Mouse (Mus musculus) urinary bladder, adult 2 months (tissue): ENCODE data around the gene Chmp3. TPM values are rescaled to one million over a fixed set of nuclear protein-coding genes. Genes with fewer than 3 reads are reported as not detected.

Source experiments
- DNase-seq: peaks from one replicate; pipeline ENCODE4 v3.0.0; 2022; ENCODE audit warnings: low spot score
- polyA plus RNA-seq: library from polyadenylated mRNA; depleted of rRNA; stranded (reverse); fragments of >200 nt; gene quantifications from 2 replicates; pipeline ENCODE4 v1.2.3, GENCODE M21; 2012; rRNA removed

Chmp3 gene
- polyA plus RNA-seq: 121 and 128 TPM in 2 replicates

DNA sequence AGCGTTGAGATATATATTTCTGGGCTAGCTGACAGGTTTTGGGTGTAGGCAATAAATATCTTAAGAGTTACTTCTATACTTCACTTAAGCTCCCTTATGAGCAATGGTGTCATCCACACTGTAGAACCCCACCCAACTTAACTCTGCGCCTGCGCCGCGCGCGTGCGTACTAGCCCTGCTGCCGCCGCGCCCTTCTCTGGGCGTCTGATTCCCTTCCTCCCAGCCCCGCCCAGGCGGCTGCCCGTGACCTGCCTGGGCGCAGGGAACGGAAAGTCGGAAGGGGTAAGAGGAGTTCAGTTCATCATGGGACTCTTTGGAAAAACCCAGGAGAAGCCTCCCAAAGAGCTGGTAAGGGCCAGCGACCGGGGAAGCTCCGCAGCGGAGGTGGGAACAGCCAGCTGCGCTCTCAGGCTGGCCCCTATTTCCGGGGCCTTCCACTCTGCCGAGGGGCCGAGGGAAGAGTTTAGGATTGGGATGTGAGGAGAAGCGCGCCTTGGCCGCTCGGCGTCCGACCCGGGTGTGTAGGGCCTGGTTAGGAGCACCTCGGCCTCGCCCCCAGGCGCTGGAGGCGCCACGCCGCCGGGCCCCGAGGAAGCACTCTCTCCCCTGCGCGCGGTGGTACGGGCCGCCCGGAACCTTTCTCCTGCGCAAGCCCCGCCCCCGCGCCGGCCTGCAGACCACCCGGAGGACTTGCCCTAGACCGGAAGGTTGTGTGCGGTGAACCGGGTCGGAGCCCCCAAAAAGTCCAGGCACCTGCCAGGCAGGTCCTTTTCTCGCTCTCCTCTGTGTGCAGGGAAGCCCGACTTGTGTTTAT is at the start of gene Chmp3:
Gene Chmp3 (plus strand): TSS at position 112 of the 814 bp plus-strand sequence.
- peak; percentile 98 for DNase-seq

- no peak for DNase-seq
Measured at GRCm38 (mm10) chr6:71494341-71495020, 49.1 kb upstream of the Chmp3 start.

GRCm38 (mm10) chr6:71500575-71500974 is 43.0 kb upstream of the Chmp3 start:
- no peak for DNase-seq

- no peak for DNase-seq
Measured at GRCm38 (mm10) chr6:71503001-71503400, 40.6 kb upstream of the Chmp3 start.

DNA sequence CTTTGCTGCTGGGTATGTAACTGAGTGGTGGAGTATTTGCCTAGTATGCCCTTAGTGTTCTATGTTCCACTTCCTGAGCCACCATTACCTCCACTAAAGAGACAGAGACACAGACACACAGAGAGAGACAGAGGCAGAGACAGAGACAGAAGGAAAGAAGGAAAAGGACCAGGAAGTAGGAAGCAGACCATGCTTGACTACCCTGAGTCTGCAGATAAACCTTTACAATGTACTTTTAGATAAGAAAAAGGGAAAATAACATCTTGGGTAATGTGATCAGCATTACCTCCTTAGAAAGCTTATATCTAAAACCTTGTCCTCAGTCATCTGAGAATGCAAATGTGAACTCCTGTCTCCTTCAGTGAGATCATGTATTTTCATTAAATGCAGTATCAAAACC is 39.9 kb upstream of the Chmp3 start:
- no peak for DNase-seq

DNA sequence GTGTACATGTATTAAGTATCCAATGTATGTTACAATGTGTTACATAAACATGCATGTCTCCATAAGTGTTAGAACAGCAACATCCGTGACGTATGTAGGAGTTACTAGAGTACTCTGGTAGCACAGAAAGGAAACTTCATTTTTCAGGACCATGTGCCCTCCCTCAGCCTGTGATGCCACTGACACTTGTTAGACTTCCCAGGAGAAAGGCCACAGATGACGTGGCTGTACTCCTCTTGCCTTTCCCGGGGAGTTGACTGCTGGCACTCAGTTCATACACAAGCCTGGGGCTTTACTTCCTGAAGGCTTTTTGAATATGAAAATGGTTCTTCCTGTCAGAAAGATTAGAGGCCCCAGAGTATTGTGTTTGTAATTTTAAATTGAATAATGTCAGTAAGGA is 39.5 kb upstream of the Chmp3 start:
- no peak for DNase-seq

- DNase-seq: no peak
Measured at GRCm38 (mm10) chr6:71505671-71506070, 37.9 kb upstream of the Chmp3 start.

GRCm38 (mm10) chr6:71519476-71519875 is 24.1 kb upstream of the Chmp3 start:
- no peak for DNase-seq

DNA sequence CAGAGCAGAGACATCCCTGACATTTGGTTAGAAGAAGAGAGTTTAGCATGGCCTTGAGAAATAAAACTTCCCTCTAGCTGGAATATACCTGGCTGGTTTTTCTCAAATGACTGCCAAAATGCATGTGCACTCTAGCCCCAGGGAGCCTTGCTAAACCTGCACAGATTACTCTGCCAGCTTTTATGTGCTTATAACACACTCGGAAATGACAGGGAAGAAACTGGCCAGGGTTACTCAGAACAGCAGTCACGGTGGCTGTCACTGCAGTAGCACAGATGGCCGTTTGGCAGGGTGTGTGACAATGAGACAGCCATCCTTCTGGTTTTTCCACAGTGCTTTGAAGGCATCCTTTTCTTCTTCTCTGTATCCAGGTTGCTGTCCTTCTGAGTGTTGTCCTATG is 18.0 kb upstream of the Chmp3 start:
- no peak for DNase-seq

DNA sequence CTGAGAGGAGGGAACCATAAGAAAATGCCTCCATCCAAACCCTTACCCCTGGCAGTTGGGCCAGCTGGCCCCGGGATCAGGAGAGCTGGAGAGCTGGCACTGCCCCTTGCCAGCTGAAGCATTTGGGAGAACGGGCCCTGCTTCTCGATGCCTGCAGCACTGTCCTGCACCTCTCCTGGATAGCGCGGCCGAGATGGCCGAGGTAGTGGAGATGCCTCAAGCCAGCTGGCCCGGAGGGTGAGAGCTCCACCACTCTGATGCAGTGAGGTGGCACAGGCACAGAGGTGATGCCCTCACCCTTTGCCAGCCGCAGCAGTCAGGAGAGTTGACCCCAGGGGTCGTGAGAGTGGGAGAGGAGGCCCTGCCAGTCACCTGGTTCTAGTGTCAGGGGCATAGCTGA is 16.5 kb upstream of the Chmp3 start:
- DNase-seq: no peak

DNA sequence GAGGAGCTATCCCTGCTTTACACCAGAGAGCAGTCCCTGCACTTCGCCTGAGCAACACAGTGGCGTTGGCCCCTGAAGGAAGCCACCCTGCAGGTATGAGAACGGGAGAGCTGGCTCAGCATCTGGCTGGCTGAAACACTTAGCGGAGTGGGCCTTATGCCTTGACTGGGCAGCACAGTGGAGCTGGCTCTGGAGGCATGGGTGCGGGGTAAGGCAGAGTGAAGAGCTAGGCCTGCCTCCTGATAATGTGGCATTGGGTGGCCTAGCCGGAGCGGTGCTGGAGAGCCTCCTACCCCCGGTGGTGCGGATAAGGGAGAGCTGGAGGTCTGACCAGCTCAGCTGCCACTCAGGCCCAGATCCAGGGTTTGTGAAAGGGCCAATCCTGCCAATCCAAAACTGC is 15.8 kb upstream of the Chmp3 start:
- no peak for DNase-seq

GRCm38 (mm10) chr6:71530176-71530575 is 13.4 kb upstream of the Chmp3 start:
- no peak for DNase-seq

GRCm38 (mm10) chr6:71537286-71537685 is 6.3 kb upstream of the Chmp3 start:
- DNase-seq: no peak

- DNase-seq: no peak
Measured at GRCm38 (mm10) chr6:71555507-71555951, 11.9 kb downstream of the Chmp3 start.

DNA sequence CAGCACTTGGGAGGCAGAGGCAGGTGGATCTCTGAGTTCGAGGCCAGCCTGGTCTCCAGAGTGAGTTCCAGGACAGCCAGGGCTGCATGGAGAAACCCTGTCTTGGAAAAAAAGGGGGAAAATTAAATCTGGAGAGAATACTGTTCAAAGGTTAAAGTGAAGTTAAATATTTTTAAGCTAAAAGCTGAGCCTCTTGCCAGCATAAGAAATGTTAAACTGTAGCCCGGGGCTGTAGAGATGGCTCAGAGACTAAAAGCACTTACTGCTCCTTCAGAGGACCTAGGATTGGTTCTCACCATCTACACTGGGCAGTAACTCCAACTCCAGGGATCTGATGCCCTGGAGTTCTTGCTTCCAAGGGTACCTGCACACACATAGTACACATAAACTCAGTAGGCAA is 13.2 kb downstream of the Chmp3 start:
- DNase-seq: no peak

- no peak for DNase-seq
Measured at GRCm38 (mm10) chr6:71568616-71569015, 25.0 kb downstream of the Chmp3 start.

- no peak for DNase-seq
Measured at GRCm38 (mm10) chr6:71569025-71569424, 25.4 kb downstream of the Chmp3 start.

DNA sequence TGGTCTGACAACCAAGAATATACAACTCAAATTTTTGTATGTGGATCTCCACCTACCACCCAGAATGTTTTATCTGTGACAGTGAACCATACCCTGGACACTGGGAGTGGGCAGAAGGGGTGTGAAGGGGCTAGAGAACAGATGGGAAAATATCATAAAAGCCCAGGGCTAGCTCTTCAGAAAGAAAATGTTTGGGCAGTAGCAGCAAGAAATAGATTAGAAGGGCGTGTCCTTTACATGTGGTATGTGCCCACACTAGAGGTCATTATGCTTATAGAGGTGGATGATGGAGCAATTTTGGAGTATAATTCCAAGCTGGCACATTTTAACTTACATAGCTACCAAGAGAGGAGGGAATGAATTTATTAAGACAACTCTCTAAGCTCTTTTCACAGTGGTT is 31.8 kb downstream of the Chmp3 start:
- no peak for DNase-seq

- DNase-seq: no peak
Measured at GRCm38 (mm10) chr6:71579478-71579877, 35.9 kb downstream of the Chmp3 start.

GRCm38 (mm10) chr6:71583198-71583597 is 39.6 kb downstream of the Chmp3 start:
- no peak for DNase-seq

DNA sequence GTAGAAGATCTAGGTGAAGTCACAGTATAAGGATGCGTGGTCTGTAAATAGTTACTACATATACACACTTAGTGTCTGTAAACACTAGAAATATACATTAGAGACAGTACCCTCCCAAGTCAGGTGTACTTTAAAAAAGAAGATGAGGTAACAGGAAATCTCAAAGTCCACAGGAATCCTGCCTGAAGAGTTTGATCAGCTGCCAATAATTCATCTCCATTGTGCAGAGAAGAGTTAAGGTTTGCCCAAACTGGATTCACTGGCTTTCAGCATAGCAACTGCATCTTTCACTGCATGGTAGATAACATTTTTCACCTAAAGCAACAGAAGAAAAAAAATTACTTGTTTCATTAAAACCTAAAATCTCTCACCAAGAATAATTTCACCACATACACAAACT is 45.8 kb downstream of the Chmp3 start:
- DNase-seq: no peak

DNA sequence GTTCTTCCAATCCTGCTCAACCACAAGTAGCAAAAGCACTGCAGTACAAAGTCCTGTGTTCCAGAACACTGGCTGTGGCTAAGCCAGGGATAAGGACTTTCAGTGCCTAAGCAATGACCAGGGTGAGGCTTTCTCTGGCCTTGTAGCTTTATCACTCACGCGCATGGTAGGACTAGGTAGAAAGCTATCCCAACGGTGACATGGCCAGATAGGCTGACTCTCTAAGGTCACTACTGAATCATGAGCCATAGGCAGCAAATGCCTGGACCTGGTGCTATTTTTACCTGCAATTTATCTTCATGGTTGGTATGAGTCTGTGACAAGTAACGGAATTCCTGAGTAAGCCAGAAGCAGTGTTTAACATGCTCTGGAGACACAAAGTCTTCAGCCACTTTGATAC is 46.6 kb downstream of the Chmp3 start:
- no peak for DNase-seq

GRCm38 (mm10) chr6:71607756-71608155 is 64.2 kb downstream of the Chmp3 start:
- no peak for DNase-seq
